Mouse (Mus musculus) cerebellum, adult 2 months (tissue): ENCODE measurements around the gene Rtl3. TPM values are rescaled to one million over a fixed set of nuclear protein-coding genes. Genes with fewer than 3 reads are reported as not detected.

Source experiments
- DNase-seq, 2 experiments: peaks; one replicate each; pipeline ENCODE4 v3.0.0; 2021
- H3K27ac ChIP-seq: fragments of 200-500 bp; 2 replicates; pipeline ENCODE4 v1.5.1; 2012; ENCODE audit warnings: low read length, control low read depth, inconsistent platforms; ENCODE audit not compliant: insufficient read depth
- H3K27me3 ChIP-seq: fragments of 200-500 bp; 2 replicates; pipeline ENCODE4 v1.6.1; 2012; ENCODE audit warnings: inconsistent platforms, mild to moderate bottlenecking, low read length, moderate library complexity; ENCODE audit not compliant: control insufficient read depth, insufficient read depth
- H3K4me1 ChIP-seq: fragments of 200-500 bp; 2 replicates; pipeline ENCODE4 v1.6.1; 2011; ENCODE audit warnings: low read length; ENCODE audit not compliant: control insufficient read depth, insufficient read depth
- H3K4me3 ChIP-seq: fragments of 200-500 bp; replicated peaks from 2 replicates; pipeline ENCODE3; 2011; ENCODE audit warnings: mild to moderate bottlenecking, low read depth, low read length, control low read depth; ENCODE audit not compliant: insufficient read depth
- CTCF ChIP-seq: fragments of 200-500 bp; IDR thresholded peaks from 2 replicates; pipeline ENCODE4 v1.5.1; 2011; ENCODE audit warnings: low read depth, mild to moderate bottlenecking, control low read depth, low read length, moderate library complexity, borderline replicate concordance; ENCODE audit not compliant: insufficient read depth
- POLR2A ChIP-seq: fragments of 200-500 bp; IDR thresholded peaks from 2 replicates; pipeline ENCODE4 v1.6.1; 2011; ENCODE audit warnings: low read length, control low read depth, borderline replicate concordance; ENCODE audit not compliant: insufficient read depth
- WGBS: fragments of 180-500 bp; shearing (Covaris S2); methylation state at CpG from one replicate; pipeline ENCODE4 v1.1.7; 2018; 5-methylcytosine and 5-hydroxymethylcytosine counted together
- polyA plus RNA-seq: library from polyadenylated mRNA; depleted of rRNA; stranded (reverse); fragments of >200 nt; gene quantifications from 2 replicates; pipeline ENCODE4 v1.2.3, GENCODE M21; 2012; rRNA removed

Gene Rtl3
- polyA plus RNA-seq, 1 experiment: not detected

DNA sequence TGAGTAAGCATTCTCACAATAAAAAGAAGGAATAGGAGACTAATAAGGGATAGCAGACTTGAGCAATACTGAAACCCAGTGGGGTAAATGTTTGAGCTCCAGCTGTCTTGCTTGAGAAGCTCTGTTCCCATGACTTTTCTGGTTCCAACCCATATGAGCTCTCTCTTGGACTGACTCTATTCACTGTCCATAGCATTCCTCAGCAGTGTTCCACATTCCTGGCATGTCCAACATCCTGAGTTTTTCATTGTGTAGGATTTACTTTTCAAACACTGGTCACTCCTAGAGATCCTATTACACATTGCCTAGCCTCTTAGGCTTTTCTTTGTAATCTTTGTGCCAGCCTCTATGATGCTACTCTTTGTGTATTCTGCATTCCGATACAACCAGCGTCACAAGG is 36.1 kb downstream of the Rtl3 start:
- no peak for DNase-seq
- H3K27me3 ChIP-seq: no peaks in the 10 kb centered on the region
- H3K4me1 ChIP-seq: no peaks in the 10 kb centered on the region
- H3K4me3 ChIP-seq: no peak overlapping the region
- TF ChIP-seq CTCF (no peak), POLR2A (no peak)
- H3K27ac ChIP-seq: no peak overlapping the region
- 41% methylated on average over 2 of the region's 2 CpGs for WGBS

DNA sequence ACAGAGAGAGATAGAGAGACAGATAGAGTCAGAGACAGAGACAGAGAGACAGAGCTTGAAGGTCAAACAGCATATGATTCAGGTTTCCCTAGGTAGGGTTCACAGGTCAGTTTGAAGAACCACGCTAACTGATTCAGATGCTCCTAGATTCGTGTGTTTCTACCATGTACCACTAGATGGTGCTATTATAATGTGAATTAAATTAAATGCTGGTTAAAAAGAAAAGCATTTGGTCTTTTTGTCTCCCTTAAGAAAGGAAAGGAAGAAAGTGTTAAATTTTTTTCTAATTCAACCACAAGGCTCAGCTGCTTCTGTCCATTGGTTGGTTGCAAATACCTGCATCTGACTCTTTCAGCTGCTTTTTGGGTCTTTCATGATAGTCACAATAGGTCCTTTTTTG is 45.8 kb downstream of the Rtl3 start:
- 3% methylated on average over 2 of the region's 2 CpGs for WGBS
- Histone ChIP-seq H3K27me3 (no peaks in the 10 kb centered on the region), H3K27ac (no peak overlapping the region), H3K4me3 (no peak overlapping the region), H3K4me1 (no peaks in the 10 kb centered on the region)
- peak in 1 of 2 experiments; percentile 0 for DNase-seq
- TF ChIP-seq CTCF (no peak; the same call in 1 of the 2 replicates), POLR2A (no peak)

Other genes starting within 250 kb of the Rtl3 start
- 0.33 and 0.39 TPM in 2 replicates for gene Cysltr1, start 237.0 kb downstream of the Rtl3 start, polyA plus RNA-seq
- gene Lpar4, start 80.0 kb upstream of the Rtl3 start, polyA plus RNA-seq: 0.49 and 0.51 TPM in 2 replicates
- gene P2ry10, start 247.8 kb upstream of the Rtl3 start, polyA plus RNA-seq: not detected in 2 replicates